Mouse (Mus musculus): ENCODE measurements around the gene Ambp.

The Ambp gene

DNA sequence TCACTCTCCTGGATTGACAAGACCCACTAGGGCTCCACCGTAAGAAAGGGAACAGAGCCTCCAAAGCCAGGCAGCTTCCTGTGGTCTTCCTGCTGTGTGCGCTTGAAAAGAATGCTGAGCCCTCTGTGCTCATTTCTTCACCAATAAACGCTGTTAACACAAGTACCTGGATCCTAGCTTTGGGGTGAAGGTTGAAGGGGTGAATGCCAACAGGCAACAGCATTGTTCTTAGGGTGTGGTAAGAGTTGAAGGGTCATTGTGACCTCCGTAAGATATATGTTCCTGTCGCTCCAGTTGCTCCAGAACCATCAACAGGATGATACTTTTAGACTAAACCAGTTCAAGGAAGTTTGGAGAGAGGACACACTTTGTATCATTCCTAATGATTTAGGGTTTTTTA is at the start of gene Ambp:
Gene Ambp, minus strand, starts transcription at position 101 of the 400 bp plus-strand sequence.
- no peak for DNase-seq (ENCODE audit: low read depth, low spot score)

DNA sequence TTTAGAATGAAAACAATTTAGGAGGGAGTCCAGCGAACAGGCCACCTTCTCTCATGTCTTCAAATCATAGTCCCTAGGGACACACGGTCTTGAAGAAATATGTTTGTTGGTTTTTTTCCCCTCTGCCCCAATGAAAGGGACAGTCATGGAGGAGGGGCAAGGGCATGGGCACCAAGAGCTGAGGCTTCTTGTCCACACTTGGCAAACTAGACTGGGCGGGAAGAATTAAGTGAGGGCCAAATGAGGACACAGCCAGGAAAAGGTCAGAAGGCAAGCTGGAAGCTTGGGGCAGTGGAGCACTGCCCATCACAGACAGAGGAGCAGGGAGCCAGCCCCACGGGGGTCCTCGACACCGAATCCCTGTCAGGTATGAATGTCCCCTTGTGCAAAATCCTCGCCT is 49.3 kb upstream of the Ambp start:
- no peak for DNase-seq (ENCODE audit: low read depth, low spot score)

GRCm38 (mm10) chr4:63199366-63199765 is 44.8 kb upstream of the Ambp start:
- DNase-seq (ENCODE audit: low read depth, low spot score) = no peak

DNA sequence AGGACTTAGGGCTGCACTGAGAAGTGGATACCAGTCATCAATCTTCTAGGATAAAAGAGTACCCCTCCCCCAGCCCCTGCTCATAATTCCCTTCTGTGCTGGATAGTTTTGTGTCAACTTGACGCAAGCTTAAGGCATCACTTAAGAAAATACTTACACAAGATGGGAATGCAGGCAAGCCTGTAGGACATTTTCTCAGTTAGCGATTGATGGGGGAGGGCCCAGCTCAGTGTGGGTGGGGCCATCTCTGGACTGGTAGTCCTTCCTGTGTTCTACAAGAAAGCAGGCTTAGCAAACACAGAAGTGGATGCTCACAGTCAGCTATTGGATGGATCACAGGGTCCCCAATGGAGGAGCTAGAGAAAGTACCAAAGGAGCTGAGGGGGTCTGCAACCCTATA is 39.8 kb upstream of the Ambp start:
- DNase-seq (ENCODE audit: low read depth, low spot score) = no peak

DNA sequence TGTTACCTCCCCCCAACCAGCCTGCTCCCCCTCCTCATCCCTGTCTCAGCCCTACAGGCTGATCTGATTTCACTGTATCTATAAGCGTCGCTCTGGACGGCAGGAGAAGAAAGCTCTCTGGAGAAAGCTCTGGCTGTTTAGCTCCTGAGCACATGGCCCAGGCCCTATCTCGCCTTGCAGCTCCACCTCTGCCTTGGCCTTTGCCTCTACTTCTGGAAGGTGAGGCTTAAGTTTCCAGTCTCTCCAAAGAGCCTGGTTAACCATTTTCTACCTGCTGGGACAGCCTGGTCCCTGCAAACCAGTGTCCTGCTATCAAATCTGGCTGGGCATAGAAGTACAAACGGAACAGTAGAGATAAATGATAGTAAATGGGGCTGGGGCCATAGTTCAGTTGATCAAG is 37.0 kb upstream of the Ambp start:
- DNase-seq (ENCODE audit: low read depth, low spot score) = no peak

- peak; percentile 18 for DNase-seq (ENCODE audit: low read depth, low spot score)
Measured at GRCm38 (mm10) chr4:63186281-63186870, 31.8 kb upstream of the Ambp start.

DNA sequence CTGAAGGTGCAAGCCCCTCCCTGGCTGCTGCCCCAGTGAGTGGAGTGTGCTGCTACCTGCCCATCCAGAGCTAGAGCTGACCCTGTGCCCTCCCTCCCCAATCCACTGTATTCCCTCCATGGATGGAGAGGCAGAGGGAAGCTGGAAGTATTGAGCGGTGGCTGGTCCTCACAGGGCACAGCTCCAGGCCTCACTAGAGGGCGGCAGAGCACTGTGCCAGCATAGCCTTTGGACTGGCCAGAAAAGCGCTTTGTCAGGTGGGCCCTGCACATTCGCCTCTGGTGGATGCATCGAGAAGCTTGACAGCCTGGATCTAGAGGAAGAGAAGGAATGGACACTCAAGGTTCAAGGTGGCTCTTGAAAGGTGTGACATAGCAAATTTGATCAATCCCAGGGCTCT is 27.0 kb upstream of the Ambp start:
- DNase-seq (ENCODE audit: low read depth, low spot score) = peak; percentile 77

- DNase-seq (ENCODE audit: low read depth, low spot score) = no peak
Measured at GRCm38 (mm10) chr4:63171969-63172685, 17.5 kb upstream of the Ambp start, which contains the start of gene Kif12. Gene Kif12, minus strand, starts transcription at chr4:63172131.

DNA sequence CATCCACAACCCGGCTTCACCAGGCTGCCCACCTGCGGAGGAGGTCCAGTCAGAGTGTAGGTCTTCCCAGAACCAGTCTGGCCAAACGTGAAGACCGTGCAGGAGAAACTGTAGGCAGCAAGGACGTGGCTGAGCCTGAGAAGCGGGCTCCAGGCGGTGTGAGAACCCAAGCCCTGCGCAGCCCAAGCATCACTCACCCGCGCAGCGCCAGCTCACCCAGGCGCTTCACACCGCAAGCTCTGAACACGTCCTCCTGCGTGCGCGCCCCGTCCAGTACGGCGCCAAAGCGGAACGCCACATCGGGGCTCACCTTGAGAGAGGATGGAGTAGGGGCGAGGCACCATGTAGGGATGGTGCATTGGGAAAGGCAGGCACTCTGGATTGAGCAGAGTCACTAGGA is 16.5 kb upstream of the Ambp start:
- no peak for DNase-seq (ENCODE audit: low read depth, low spot score)

DNA sequence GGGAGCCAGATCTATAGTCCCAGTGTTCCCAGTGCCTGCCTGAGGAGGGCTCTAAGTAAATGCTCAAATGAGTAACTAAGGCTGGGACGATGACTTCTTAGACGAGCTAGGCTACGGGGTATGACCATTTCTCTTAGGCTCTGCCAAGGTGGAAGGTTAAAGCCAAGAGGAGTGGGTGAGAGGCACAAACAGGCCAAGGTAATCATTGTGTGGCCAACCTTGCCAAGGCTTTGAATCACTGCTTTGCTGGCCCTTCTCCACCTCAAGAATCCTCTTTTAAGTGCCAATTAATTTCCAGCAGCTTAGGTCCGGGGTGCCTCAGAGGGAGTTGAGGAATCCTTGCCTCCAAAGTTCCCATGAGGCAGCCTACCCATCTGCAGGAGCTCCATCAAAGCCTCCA is 15.5 kb upstream of the Ambp start:
- no peak for DNase-seq (ENCODE audit: low read depth, low spot score)

- DNase-seq (ENCODE audit: low read depth, low spot score) = no peak
Measured at GRCm38 (mm10) chr4:63166323-63166722, 11.7 kb upstream of the Ambp start.

- DNase-seq (ENCODE audit: low read depth, low spot score) = no peak
Measured at GRCm38 (mm10) chr4:63165636-63166035, 11.0 kb upstream of the Ambp start.

- DNase-seq (ENCODE audit: low read depth, low spot score) = peak; percentile 90
Measured at GRCm38 (mm10) chr4:63158961-63159592, 4.5 kb upstream of the Ambp start.

- DNase-seq (ENCODE audit: low read depth, low spot score) = no peak
Measured at GRCm38 (mm10) chr4:63158192-63158591, 3.6 kb upstream of the Ambp start.

DNA sequence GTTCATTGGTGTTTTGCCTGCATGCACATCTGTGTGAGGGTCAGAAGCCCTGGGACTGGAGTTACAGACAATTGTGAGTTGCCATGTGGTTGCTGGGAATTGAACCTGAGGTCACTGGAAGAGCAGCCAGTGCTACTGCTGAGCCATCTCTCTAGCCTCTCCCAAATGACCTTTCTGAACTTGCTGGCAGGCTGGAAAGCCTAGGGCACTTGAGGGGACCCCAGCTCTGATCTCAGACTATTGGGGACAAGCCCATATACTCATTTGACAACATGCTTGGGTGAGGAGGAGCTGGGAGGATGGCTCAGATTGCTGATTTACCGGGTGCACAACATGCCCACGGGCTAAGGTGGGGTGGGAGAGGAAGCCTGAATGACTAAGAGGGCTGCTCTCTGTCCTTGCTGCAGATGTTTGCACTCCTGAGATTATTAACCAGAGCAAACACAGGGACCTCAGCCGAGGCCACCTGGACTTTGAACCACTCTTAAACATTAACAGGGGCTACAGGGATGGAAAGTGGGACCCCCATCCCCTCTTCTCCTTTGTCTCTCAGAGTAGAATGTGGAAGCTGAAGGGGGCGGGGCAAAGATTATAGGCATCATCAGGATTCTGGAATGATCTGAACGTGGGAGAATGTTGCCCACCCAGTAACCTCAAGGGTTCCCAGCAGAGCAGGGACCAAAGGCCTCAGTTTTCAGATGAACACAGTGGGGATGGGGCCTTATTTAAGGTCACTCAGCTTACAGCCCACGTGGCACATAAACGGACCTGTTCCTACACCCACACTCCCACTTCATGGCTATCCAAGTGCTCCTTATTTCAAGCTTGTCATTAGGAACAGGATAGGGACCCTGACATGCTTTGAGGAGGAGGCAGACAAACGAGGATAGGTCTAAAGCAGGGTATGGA is 2.4 kb upstream of the Ambp start:
- DNase-seq (ENCODE audit: low read depth, low spot score) = no peak

DNA sequence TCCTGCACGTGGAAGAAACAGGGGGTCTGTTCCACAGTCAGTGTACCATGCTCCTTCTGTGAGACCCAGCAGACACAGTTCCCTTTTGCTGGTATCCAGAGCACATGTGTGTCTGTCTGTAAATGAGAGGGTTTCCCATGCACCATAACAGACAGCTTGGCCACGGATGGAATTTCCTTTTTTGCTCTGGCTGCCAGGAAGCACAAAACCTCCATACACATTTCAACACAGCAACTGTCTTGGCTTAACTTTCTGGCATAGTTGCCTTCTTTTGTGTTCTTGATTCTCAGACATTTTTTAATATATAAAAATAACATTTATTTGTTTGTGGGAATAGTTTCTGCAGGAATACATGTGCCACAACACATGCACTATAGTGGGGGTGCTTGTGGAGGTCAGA is 997 bp upstream of the Ambp start:
- DNase-seq (ENCODE audit: low read depth, low spot score) = no peak

- no peak for DNase-seq (ENCODE audit: low read depth, low spot score)
Measured at GRCm38 (mm10) chr4:63154028-63154427, 571 bp downstream of the Ambp start.

GRCm38 (mm10) chr4:63151127-63151526 is 3.5 kb downstream of the Ambp start:
- peak; percentile 12 for DNase-seq (ENCODE audit: low read depth, low spot score)

DNA sequence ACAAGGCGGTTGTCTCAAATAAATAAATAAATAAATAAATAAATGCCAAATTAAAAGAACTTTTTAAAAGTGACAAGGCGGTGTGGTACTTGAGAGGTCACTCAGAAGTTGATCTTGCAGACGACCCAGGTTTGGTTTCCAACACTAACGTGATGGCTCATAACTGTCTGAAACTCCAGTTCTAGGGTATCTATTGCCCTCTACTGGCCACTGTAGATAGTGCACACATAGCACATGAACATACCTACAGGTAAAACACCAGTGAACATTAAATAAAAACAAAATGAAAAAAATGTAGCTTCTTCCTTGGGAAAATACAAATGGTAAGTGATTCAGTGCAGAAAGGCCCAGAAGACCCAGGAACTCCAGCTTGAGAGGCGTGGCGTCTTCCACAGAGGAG is 7.3 kb downstream of the Ambp start:
- DNase-seq (ENCODE audit: low read depth, low spot score) = no peak

DNA sequence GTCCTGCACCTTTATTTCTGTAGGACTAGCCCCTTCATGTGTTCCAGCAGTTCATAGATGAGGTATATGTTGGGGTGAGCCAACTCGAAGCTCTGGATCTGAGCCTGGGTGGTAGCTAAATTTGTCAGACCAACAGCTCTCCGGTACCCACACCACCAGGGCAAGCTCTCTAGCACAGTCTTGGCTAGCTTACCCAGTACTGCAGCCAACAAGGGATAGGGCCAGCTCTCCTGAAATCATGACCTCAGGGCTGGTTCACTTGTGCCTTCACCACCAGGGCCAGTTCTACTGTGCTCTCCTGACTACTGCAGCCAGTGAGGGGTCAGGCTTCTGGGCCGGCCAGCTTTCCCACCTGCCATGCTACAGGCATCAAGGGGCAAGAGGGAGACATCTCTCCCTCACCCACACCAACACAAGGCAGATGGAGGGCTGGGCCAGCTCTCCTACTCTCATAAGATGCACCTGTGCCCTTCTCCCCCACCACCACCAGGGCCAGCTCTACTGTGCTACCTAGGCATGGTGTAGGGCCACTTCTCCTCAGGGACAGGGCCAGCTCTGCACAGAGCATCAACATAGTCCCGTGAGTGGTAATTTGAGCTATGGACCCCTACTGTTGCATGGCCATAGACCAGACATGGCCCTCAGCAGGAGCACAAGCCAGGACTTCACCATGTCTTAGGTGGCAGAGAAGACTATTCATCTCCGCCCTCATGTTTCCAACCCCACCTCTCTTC is 24.5 kb downstream of the Ambp start:
- DNase-seq (ENCODE audit: low read depth, low spot score) = peak; percentile 11

DNA sequence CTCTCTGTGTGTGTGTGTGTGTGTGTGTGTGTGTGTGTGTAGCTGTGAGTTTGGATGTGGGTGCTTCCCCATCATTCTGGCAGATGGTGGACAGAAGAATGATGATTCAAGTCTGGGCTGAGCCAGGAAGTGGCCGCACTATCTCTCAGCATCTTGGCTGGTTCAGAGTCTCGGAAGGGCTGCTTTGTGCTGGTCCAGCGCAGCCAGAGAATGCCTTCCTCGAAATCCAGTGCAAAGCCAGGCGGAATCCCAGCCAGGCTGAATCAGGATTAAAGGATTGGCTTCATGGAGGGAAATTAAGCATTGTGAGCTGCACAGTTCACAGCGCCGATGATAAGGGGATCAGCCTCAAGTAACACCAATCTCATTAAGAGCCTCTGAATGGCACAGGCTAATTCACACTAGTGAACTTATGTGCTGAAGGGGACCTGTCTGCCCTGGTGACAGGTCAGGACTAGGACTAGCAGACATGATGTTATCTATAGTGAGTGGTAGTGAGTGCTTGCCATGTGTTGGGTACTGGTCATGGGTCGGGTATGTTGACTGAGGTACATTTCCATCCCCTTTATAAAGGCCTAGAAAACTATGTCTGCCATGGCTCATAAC is 29.6 kb downstream of the Ambp start:
- peak; percentile 41 for DNase-seq (ENCODE audit: low read depth, low spot score)
